Mouse (Mus musculus) bone marrow macrophage, adult 2 months (primary cell): ENCODE measurements around the gene Gm20721. TPM values are rescaled to one million over a fixed set of nuclear protein-coding genes. Genes with fewer than 3 reads are reported as not detected.
"Not testable (repeated sequence)": the region's sequence is repeated elsewhere in the genome, so short reads cannot be mapped to it uniquely, and the experiment has no call there.

ENCODE experiments used
- H3K27ac ChIP-seq: 2 replicates; pipeline ENCODE4 v1.5.1; 2012; ENCODE audit warnings: low read depth, low read length; ENCODE audit not compliant: insufficient read depth
- H3K4me1 ChIP-seq: 2 replicates; pipeline ENCODE4 v1.6.1; 2012; ENCODE audit warnings: low read length; ENCODE audit not compliant: control insufficient read depth, insufficient read depth
- H3K4me3 ChIP-seq: 2 replicates; pipeline ENCODE4 v1.5.1; 2012; ENCODE audit warnings: mild to moderate bottlenecking, low read length, moderate library complexity; ENCODE audit not compliant: insufficient read depth
- CTCF ChIP-seq: IDR thresholded peaks from 2 replicates; pipeline ENCODE4 v1.5.1; 2012; ENCODE audit warnings: low read depth, mild to moderate bottlenecking, low read length, moderate library complexity
- POLR2A ChIP-seq: IDR thresholded peaks from 2 replicates; pipeline ENCODE4 v1.6.1; 2012; ENCODE audit warnings: mild to moderate bottlenecking, low read depth, low read length, borderline replicate concordance
- polyA plus RNA-seq: library from polyadenylated mRNA; stranded (reverse); fragments of >200 nt; gene quantifications from 2 replicates; pipeline ENCODE4 v1.2.4, GENCODE M21; 2012; ENCODE audit not compliant: missing spikeins, insufficient read depth, insufficient read length

The Gm20721 gene
- 3.6 and 4.1 TPM in 2 replicates for polyA plus RNA-seq

DNA sequence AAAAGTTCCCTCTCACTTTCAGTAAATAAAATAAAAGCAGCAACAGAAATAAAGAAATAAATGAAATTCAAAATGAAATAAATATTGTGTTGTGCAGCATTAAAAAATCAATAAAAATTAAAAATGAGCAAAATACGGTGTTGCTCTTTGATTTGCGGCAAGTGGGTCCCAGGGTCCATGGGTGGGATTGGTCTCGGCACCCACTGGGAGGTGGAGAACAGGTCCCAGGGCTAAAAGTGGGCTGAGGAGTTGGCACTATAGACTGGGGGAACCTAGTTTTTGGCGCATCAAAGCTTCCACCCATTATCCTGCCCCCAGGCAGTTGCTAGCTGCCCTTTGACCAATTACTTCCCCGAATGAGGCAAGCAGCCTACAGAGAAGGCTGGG, at the start of gene Gm20721:
Gene Gm20721 (minus strand): TSS at position 101 of the 387 bp plus-strand sequence.
- Histone ChIP-seq H3K4me1 (peaks cover 32% of the 10 kb centered on the region), H3K27ac (no peak within 1 kb of the TSS; the same call in 1 of the 2 replicates), H3K4me3 (no peak within 1 kb of the TSS)
- TF ChIP-seq POLR2A (no peak), CTCF (no peak)

DNA sequence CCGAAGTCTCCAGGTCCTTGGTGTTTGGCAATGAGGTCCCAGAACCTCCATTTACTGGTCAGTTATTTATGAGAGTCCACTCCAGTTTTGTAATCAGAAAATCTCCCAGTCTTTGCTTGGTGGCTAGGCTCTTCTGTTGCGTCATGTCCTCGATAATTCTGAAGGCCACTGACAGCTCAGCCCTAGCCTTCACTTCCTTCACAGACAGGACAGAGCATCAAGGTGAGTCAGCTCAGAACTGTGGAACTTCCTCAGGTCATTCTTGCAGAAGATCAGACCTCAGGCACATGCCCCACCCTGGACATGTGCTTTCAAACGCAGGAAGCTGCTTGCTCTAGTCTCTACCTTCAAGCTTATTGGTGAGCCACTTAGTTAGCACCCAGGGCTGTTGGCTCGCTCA, 46.9 kb upstream of the Gm20721 start:
- Histone ChIP-seq H3K4me3 (no peak overlapping the region), H3K27ac (no peak overlapping the region), H3K4me1 (peaks cover 5% of the 10 kb centered on the region)
- TF ChIP-seq CTCF: no peak
- TF ChIP-seq POLR2A: no peak

DNA sequence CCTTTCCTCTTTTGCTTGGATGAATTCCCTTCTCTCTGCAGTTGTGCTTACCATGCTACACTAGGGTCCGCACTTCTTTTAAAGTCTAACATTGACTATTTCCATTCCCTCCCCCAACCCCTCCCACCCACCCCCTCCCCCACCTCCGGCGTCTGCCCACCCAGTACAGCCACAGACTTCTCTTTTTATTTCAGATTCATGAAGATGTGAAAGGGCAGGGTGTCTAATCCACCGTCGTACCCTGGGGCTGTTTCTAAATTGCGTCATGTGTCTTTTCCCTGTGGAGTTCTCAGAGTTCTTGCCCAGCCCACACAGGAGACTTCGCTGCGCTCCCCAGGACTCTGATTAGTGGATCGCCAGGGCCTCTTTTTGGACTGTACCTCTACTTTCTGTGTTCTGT, 46.0 kb upstream of the Gm20721 start:
- H3K4me3 ChIP-seq: no peak overlapping the region
- H3K27ac ChIP-seq: no peak overlapping the region
- peaks cover 5% of the 10 kb centered on the region for H3K4me1 ChIP-seq
- no peak for TF ChIP-seq CTCF
- no peak for TF ChIP-seq POLR2A

DNA sequence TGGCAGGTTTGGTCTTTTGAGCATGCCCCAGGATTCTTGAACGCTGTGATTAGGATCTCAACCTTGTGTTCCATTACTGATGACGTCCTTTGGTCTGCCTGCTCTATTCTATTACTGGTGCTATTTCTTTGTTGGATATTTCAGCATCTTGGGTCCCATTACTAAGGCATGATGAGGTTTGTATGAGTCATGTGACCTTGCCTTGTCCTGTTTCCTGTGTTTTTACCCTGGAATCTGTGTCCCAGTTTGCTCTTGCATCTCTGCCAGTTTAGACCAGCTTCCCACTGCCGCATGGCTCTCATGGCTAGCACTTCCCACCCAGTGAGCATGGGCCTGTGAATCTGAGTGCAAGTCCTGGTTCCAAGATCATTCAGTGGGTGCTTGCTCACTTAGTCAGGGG, 45.4 kb upstream of the Gm20721 start:
- no peak for TF ChIP-seq CTCF
- no peak overlapping the region for H3K4me3 ChIP-seq
- no peak overlapping the region for H3K27ac ChIP-seq

DNA sequence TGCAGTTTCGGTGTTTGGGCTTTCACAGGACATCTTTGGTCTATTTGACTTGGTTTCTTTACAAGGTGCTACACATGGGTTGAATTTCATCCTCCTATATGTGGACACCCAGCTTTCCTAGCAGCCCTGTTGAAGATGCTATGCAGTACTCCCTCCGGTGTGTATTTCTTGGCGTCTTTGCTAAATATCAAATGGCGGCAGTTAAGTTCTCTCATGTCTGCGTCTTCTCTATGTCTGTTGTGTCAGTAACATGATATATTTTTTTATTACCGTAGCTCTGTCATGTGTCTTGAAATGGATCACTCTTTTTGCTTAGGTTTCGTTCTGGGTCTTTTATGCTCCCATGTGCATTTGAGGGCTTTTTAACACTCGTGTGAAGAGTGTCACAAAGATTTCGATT, 34.5 kb upstream of the Gm20721 start:
- TF ChIP-seq CTCF (no peak), POLR2A (no peak)
- Histone ChIP-seq H3K27ac (no peak overlapping the region), H3K4me3 (no peak overlapping the region), H3K4me1 (peaks cover 3% of the 10 kb centered on the region)

More for the DNA sequence above, 45.4 kb upstream of the Gm20721 start:
- peaks cover 5% of the 10 kb centered on the region for H3K4me1 ChIP-seq

DNA sequence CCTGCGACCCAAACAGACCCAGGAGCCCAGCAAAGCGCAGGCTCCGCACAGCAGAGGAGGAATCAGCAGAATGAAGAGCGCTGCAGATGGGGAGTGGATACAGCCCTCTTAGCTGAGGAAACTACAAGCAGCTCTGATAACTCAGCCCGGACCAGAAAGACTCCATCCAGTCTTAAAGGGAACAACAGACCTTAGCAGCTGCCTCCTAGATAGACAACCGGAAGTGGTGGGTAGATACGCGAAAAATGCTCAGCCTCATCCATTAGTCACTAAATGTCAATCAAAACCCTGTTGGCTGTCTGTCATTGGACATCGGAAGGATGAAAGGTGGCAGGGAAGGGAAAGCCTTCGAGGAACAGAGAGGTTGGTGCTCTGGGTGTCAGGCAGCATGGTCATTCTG, 20.1 kb upstream of the Gm20721 start:
- H3K27ac ChIP-seq: no peak overlapping the region
- TF ChIP-seq POLR2A (no peak), CTCF (no peak)
- H3K4me3 ChIP-seq: no peak overlapping the region
- no peaks in the 10 kb centered on the region for H3K4me1 ChIP-seq

DNA sequence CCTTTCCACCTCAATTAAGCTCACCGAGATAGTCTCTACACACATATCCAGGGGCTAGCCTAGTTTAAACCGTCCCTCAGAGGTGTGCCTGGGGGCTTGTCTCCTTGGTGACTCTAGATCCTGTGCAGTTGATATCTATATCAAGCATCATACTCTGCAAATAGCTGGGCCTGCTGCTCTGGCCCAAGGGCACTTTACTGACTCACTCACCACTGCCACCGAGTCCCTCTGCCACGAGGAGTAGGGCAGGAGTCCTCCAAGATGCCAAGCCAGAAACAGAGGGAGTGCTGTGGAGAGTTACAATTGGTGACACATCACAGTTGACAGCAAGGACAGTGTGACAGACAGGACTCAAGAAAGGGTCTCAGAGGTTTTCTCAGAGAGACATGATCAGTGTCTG, 13.1 kb upstream of the Gm20721 start:
- Histone ChIP-seq H3K4me1 (no peaks in the 10 kb centered on the region), H3K4me3 (no peak overlapping the region), H3K27ac (no peak overlapping the region)
- no peak for TF ChIP-seq CTCF

DNA sequence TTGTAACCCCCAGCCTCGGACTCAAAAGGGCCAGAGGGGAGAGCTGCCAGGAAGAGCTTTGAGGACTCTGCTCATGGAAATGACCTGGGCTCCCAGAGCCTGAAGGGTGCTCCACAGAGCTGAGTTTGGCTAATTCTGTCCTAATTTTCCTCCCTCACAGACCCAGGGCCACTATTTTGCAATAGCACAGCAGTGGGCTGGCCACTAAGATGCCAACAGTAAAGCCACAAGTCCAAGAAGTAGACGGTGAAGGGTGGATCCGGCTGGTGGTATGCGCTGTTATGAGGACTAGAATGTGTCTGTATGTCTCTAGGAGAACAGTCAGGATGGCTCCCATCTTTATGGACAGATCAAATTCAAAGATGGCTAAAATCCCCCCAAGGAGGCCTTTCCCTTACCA, 12.0 kb upstream of the Gm20721 start:
- Histone ChIP-seq H3K4me1 (no peaks in the 10 kb centered on the region), H3K27ac (no peak overlapping the region), H3K4me3 (no peak overlapping the region)
- TF ChIP-seq CTCF (no peak), POLR2A (no peak)

DNA sequence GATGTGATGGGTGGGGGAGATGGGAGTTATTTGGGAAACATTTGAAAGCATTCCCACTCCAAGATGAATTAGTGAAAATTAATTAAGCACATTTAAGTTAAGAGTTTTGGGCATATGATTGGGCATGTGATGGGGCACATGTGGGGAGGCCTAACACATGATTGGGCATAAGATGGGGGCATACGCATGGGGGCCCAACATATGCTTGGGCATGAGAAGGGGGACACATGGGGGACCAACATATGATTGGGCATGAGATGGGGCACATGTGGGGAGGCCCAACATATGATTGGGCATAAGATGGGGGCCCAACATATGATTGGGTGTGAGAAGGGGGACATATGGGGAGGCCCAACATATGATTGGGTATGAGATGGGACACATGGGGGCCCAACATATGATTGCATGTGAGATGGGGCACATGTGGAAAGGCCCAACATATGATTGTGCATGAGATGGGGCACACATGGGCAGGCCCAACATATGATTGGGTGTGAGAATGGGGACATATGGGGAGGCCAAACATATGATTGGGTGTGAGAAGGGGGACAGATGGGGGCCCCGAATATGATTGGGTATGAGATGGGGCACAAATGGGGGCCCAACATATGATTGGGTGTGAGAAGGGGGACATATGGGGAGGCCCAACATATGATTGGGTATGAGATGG, 622 bp upstream of the Gm20721 start:
- H3K4me1 ChIP-seq: peaks cover 26% of the 10 kb centered on the region
- not testable (repeated sequence) for H3K27ac ChIP-seq, H3K4me3 ChIP-seq

DNA sequence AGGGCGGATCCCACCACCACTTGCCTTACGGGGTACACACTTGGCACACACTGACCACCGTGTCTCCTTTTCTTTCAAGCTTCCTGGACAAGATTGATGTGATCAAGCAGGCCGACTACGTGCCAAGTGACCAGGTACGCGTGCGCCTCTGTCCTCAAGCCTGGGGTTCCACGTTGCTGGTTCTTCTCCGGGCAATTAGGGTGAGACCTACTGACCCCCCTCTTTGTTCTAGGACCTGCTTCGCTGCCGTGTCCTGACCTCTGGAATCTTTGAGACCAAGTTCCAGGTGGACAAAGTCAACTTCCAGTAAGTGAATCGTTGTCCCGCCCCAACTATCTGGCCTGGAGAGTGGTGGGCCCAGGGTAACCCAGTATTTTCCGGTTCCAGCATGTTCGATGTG, 1.5 kb downstream of the Gm20721 start:
- peaks cover 44% of the 10 kb centered on the region for H3K4me1 ChIP-seq
- TF ChIP-seq POLR2A (no peak), CTCF (no peak)
- peak overlapping the region; percentile 10 for H3K4me3 ChIP-seq
- peak overlapping the region; percentile 83 for H3K27ac ChIP-seq
